Mouse (Mus musculus) liver, embryonic 15.5 days (tissue): ENCODE measurements around the gene Oprm1. TPM values are rescaled to one million over a fixed set of nuclear protein-coding genes. Genes with fewer than 3 reads are reported as not detected.
"Not testable (repeated sequence)": the region's sequence is repeated elsewhere in the genome, so short reads cannot be mapped to it uniquely, and the experiment has no call there.

Experiments used
- ATAC-seq: fragments of 200-750 bp; cut with Nextera tagmentation; 2 replicates; pipeline ENCODE4 v1.8.0; 2017; ENCODE audit warnings: moderate number of reproducible peaks, mild to moderate bottlenecking, moderate library complexity; ENCODE audit not compliant: insufficient read depth
- H3K27ac ChIP-seq: fragments of 300-500 bp; sonication (generic); replicated peaks from 2 replicates; pipeline ENCODE4 v1.5.1; 2015; ENCODE audit warnings: mild to moderate bottlenecking, inconsistent platforms
- H3K27me3 ChIP-seq: fragments of 300-500 bp; sonication (generic); 2 replicates; pipeline ENCODE4 v1.6.1; 2015; ENCODE audit warnings: mild to moderate bottlenecking, inconsistent platforms
- H3K36me3 ChIP-seq: fragments of 300-500 bp; sonication (generic); replicated peaks from 2 replicates; pipeline ENCODE4 v1.6.1; 2015; ENCODE audit warnings: moderate library complexity, mild to moderate bottlenecking, inconsistent platforms
- H3K4me1 ChIP-seq: fragments of 300-500 bp; sonication (generic); replicated peaks from 2 replicates; pipeline ENCODE4 v1.6.1; 2015; ENCODE audit warnings: inconsistent platforms
- H3K4me2 ChIP-seq: fragments of 300-500 bp; sonication (generic); 2 replicates; pipeline ENCODE4 v1.6.1; 2015; ENCODE audit warnings: moderate library complexity, mild to moderate bottlenecking, inconsistent platforms
- H3K4me3 ChIP-seq: fragments of 300-500 bp; sonication (generic); replicated peaks from 2 replicates; pipeline ENCODE4 v1.5.1; 2015; ENCODE audit warnings: mild to moderate bottlenecking, inconsistent platforms
- H3K9ac ChIP-seq: fragments of 300-500 bp; sonication (generic); 2 replicates; pipeline ENCODE4 v1.6.1; 2015; ENCODE audit warnings: moderate library complexity, mild to moderate bottlenecking, inconsistent platforms
- H3K9me3 ChIP-seq: fragments of 300-500 bp; sonication (generic); replicated peaks from 2 replicates; pipeline ENCODE4 v1.6.1; 2016; ENCODE audit warnings: inconsistent platforms
- WGBS: fragments of 180-500 bp; shearing (Covaris S2); methylation state at CpG from one replicate; pipeline ENCODE4 v1.1.7; 2015; ENCODE audit warnings: mixed read lengths; ENCODE audit not compliant: insufficient replicate concordance; 5-methylcytosine and 5-hydroxymethylcytosine counted together
- polyA plus RNA-seq: library from polyadenylated mRNA; unstranded; fragments of >200 nt; fragmentation: Nextera tagmentation; extraction: Ambion mirVana; gene quantifications from 2 replicates; pipeline ENCODE4 v1.2.1, GENCODE M21; 2015

The Oprm1 gene
- polyA plus RNA-seq, 1 experiment from 2014 or later = not detected

GRCm38 (mm10) chr10:6980236-6980635, 221.9 kb downstream of the Oprm1 start:
- whole genome bisulfite sequencing = 10% methylated on average over 6 of the region's 6 CpGs
- H3K4me3 ChIP-seq = no peak overlapping the region
- H3K4me2 ChIP-seq = peak overlapping the region; percentile 27

GRCm38 (mm10) chr10:6982751-6983151, 224.4 kb downstream of the Oprm1 start:
- H3K4me3 ChIP-seq = no peak overlapping the region
- WGBS = 50% methylated on average over 2 of the region's 2 CpGs
- no peaks in the 10 kb centered on the region for H3K4me1 ChIP-seq
- H3K9ac ChIP-seq = no peak overlapping the region
- ATAC-seq = no peak
- no peaks in the 10 kb centered on the region for H3K9me3 ChIP-seq
- no peaks in the 10 kb centered on the region for H3K36me3 ChIP-seq
- no peak overlapping the region for H3K27ac ChIP-seq
- H3K27me3 ChIP-seq = no peaks in the 10 kb centered on the region
- no peak overlapping the region for H3K4me2 ChIP-seq

More at GRCm38 (mm10) chr10:6980236-6980635, 221.9 kb downstream of the Oprm1 start:
- no peak overlapping the region for H3K27ac ChIP-seq
- H3K36me3 ChIP-seq = no peaks in the 10 kb centered on the region
- no peak for ATAC-seq
- no peaks in the 10 kb centered on the region for H3K4me1 ChIP-seq
- no peaks in the 10 kb centered on the region for H3K27me3 ChIP-seq
- no peaks in the 10 kb centered on the region for H3K9me3 ChIP-seq
- no peak overlapping the region for H3K9ac ChIP-seq

- Histone ChIP-seq H3K9me3 (no peaks in the 10 kb centered on the region), H3K4me2 (no peak overlapping the region), H3K27ac (no peak overlapping the region), H3K27me3 (no peaks in the 10 kb centered on the region), H3K9ac (no peak overlapping the region), H3K4me3 (no peak overlapping the region), H3K4me1 (no peaks in the 10 kb centered on the region), H3K36me3 (no peaks in the 10 kb centered on the region)
- no peak for ATAC-seq
- WGBS = 60% methylated on average over 2 of the region's 2 CpGs
Measured at GRCm38 (mm10) chr10:6983431-6983830, 225.1 kb downstream of the Oprm1 start.

GRCm38 (mm10) chr10:6986246-6986645, 227.9 kb downstream of the Oprm1 start:
- no peaks in the 10 kb centered on the region for H3K27me3 ChIP-seq
- WGBS = 31% methylated on average over 4 of the region's 4 CpGs
- no peaks in the 10 kb centered on the region for H3K4me1 ChIP-seq
- H3K9ac ChIP-seq = no peak overlapping the region
- no peaks in the 10 kb centered on the region for H3K9me3 ChIP-seq
- no peak overlapping the region for H3K27ac ChIP-seq
- H3K36me3 ChIP-seq = no peaks in the 10 kb centered on the region
- H3K4me2 ChIP-seq = no peak overlapping the region
- no peak overlapping the region for H3K4me3 ChIP-seq
- ATAC-seq = peak; percentile 22; the same call in 1 of the 2 replicates

GRCm38 (mm10) chr10:6987399-6988098, 229.2 kb downstream of the Oprm1 start:
- no peaks in the 10 kb centered on the region for H3K9me3 ChIP-seq
- H3K4me2 ChIP-seq = no peak overlapping the region
- no peaks in the 10 kb centered on the region for H3K27me3 ChIP-seq
- H3K4me3 ChIP-seq = no peak overlapping the region
- no peaks in the 10 kb centered on the region for H3K4me1 ChIP-seq
- no peak overlapping the region for H3K9ac ChIP-seq
- H3K36me3 ChIP-seq = no peaks in the 10 kb centered on the region
- ATAC-seq = no peak
- no peak overlapping the region for H3K27ac ChIP-seq
- WGBS = 46% methylated on average over 4 of the region's 4 CpGs

GRCm38 (mm10) chr10:6988555-6988954, 230.2 kb downstream of the Oprm1 start:
- Histone ChIP-seq H3K9ac (no peak overlapping the region), H3K4me3 (no peak overlapping the region), H3K27me3 (no peaks in the 10 kb centered on the region), H3K4me1 (no peaks in the 10 kb centered on the region), H3K4me2 (no peak overlapping the region), H3K27ac (no peak overlapping the region), H3K9me3 (no peaks in the 10 kb centered on the region), H3K36me3 (no peaks in the 10 kb centered on the region)
- ATAC-seq = no peak
- WGBS = 14% methylated on average over 1 of the region's 1 CpGs

- Histone ChIP-seq H3K9me3 (no peaks in the 10 kb centered on the region), H3K4me3 (no peak overlapping the region), H3K4me1 (no peaks in the 10 kb centered on the region), H3K27ac (no peak overlapping the region), H3K4me2 (no peak overlapping the region), H3K9ac (no peak overlapping the region), H3K27me3 (no peaks in the 10 kb centered on the region), H3K36me3 (no peaks in the 10 kb centered on the region)
- WGBS = 43% methylated on average over 3 of the region's 3 CpGs
- no peak for ATAC-seq
Measured at GRCm38 (mm10) chr10:6996895-6997294, 238.6 kb downstream of the Oprm1 start.

GRCm38 (mm10) chr10:6998576-6999250, 240.4 kb downstream of the Oprm1 start:
- WGBS = 56% methylated on average over 4 of the region's 4 CpGs
- no peaks in the 10 kb centered on the region for H3K27me3 ChIP-seq
- no peak overlapping the region for H3K4me2 ChIP-seq
- ATAC-seq = no peak
- H3K9ac ChIP-seq = no peak overlapping the region
- no peaks in the 10 kb centered on the region for H3K9me3 ChIP-seq
- H3K4me3 ChIP-seq = no peak overlapping the region
- H3K4me1 ChIP-seq = no peaks in the 10 kb centered on the region
- no peaks in the 10 kb centered on the region for H3K36me3 ChIP-seq
- H3K27ac ChIP-seq = no peak overlapping the region

- H3K4me1 ChIP-seq = no peaks in the 10 kb centered on the region
- no peak overlapping the region for H3K4me3 ChIP-seq
- H3K4me2 ChIP-seq = no peak overlapping the region
- H3K9me3 ChIP-seq = no peaks in the 10 kb centered on the region
- ATAC-seq = no peak
- no peaks in the 10 kb centered on the region for H3K27me3 ChIP-seq
- H3K36me3 ChIP-seq = no peaks in the 10 kb centered on the region
- 60% methylated on average over 3 of the region's 3 CpGs for WGBS
- H3K9ac ChIP-seq = no peak overlapping the region
- H3K27ac ChIP-seq = no peak overlapping the region
Measured at GRCm38 (mm10) chr10:6999355-6999754, 241.0 kb downstream of the Oprm1 start.

GRCm38 (mm10) chr10:7003898-7004297, 245.6 kb downstream of the Oprm1 start:
- not testable (repeated sequence) for H3K36me3 ChIP-seq, H3K4me2 ChIP-seq, H3K9ac ChIP-seq, ATAC-seq, H3K27me3 ChIP-seq, H3K9me3 ChIP-seq, H3K4me3 ChIP-seq, H3K4me1 ChIP-seq, H3K27ac ChIP-seq

- no peak overlapping the region for H3K4me3 ChIP-seq
- no peaks in the 10 kb centered on the region for H3K4me1 ChIP-seq
- H3K4me2 ChIP-seq = no peak overlapping the region
- no peak for ATAC-seq
- no peak overlapping the region for H3K9ac ChIP-seq
- H3K27me3 ChIP-seq = no peaks in the 10 kb centered on the region
- WGBS = 37% methylated on average over 5 of the region's 5 CpGs
- no peaks in the 10 kb centered on the region for H3K9me3 ChIP-seq
- H3K36me3 ChIP-seq = no peaks in the 10 kb centered on the region
- no peak overlapping the region for H3K27ac ChIP-seq
Measured at GRCm38 (mm10) chr10:7004980-7005538, 246.8 kb downstream of the Oprm1 start.
